ENCODE assay signal across 27 mouse cellular contexts in genomic region chr14:101933551-101933950, GRCm38 (mm10).
"Had no signal": no experiment of that assay in that cellular context is flagged by ENCODE, and none has a peak within 500 bp of the region (broad histone marks: within the 10 kb centered on the region; RNA-seq: fewer than 3 reads in every experiment).

No protein-coding gene starts in this region.

- H3K4me1 ChIP-seq: embryonic facial prominence, embryonic 12.5 days; embryonic facial prominence, embryonic 13.5 days; embryonic facial prominence, embryonic 15.5 days; forebrain, embryonic 10.5 days; forebrain, embryonic 12.5 days; forebrain, embryonic 13.5 days; forebrain, embryonic 15.5 days had no signal

- H3K27me3 ChIP-seq: embryonic facial prominence, embryonic 12.5 days; embryonic facial prominence, embryonic 13.5 days; embryonic facial prominence, embryonic 15.5 days; forebrain, embryonic 12.5 days; forebrain, embryonic 13.5 days; forebrain, embryonic 15.5 days had no signal

- DNase-seq: cerebellum, adult 2 months; cerebellum, adult 8-10 months; cerebellum, adult 9-10 months; cerebellum, adult 9-11 months; cerebellum, postnatal 10 days; cerebellum, postnatal 14 days; cerebellum, postnatal 25 days; cerebellum, postnatal 36 days; embryo, embryonic 11 days; forebrain, postnatal 0 days; gastrocnemius, adult 2 months; gastrocnemius, postnatal 10 days; gastrocnemius, postnatal 14 days; gastrocnemius, postnatal 25 days; gastrocnemius, postnatal 36 days; heart, adult 18-20 months had no signal

- H3K9ac ChIP-seq: embryonic facial prominence, embryonic 12.5 days; embryonic facial prominence, embryonic 13.5 days; embryonic facial prominence, embryonic 15.5 days; forebrain, embryonic 12.5 days; forebrain, embryonic 13.5 days; forebrain, embryonic 15.5 days; forebrain, postnatal 0 days had no signal

- H3K9me3 ChIP-seq: embryonic facial prominence, embryonic 10.5 days; embryonic facial prominence, embryonic 12.5 days; embryonic facial prominence, embryonic 13.5 days; embryonic facial prominence, embryonic 15.5 days; forebrain, embryonic 10.5 days; forebrain, embryonic 12.5 days; forebrain, embryonic 13.5 days; forebrain, embryonic 15.5 days had no signal

- H3K4me2 ChIP-seq: embryonic facial prominence, embryonic 12.5 days; embryonic facial prominence, embryonic 13.5 days; embryonic facial prominence, embryonic 15.5 days; forebrain, embryonic 12.5 days; forebrain, embryonic 13.5 days; forebrain, embryonic 15.5 days had no signal

- H3K36me3 ChIP-seq: embryonic facial prominence, embryonic 10.5 days; embryonic facial prominence, embryonic 12.5 days; forebrain, embryonic 10.5 days; forebrain, embryonic 12.5 days; forebrain, embryonic 15.5 days had no signal

- H3K4me3 ChIP-seq: embryonic facial prominence, embryonic 10.5 days; embryonic facial prominence, embryonic 12.5 days; embryonic facial prominence, embryonic 13.5 days; embryonic facial prominence, embryonic 15.5 days; erythroblast, embryonic 14.5 days; forebrain, embryonic 10.5 days; forebrain, embryonic 12.5 days; forebrain, embryonic 13.5 days; forebrain, embryonic 15.5 days; gastrocnemius, adult 2 months had no signal

- ATAC-seq: forebrain, embryonic 13.5 days; forebrain, embryonic 14.5 days; forebrain, embryonic 15.5 days; forebrain, embryonic 16.5 days had no signal

- H3K27ac ChIP-seq: embryonic facial prominence, embryonic 10.5 days; embryonic facial prominence, embryonic 12.5 days; embryonic facial prominence, embryonic 13.5 days; embryonic facial prominence, embryonic 15.5 days; forebrain, embryonic 10.5 days; forebrain, embryonic 12.5 days; forebrain, embryonic 13.5 days; forebrain, embryonic 15.5 days; gastrocnemius, adult 2 months had no signal
